Mouse (Mus musculus) thymus, adult 2 months (tissue): ENCODE results near the gene S100a6. TPM values are rescaled to one million over a fixed set of nuclear protein-coding genes. Genes with fewer than 3 reads are reported as not detected.

Experiments used
- DNase-seq: peaks from one replicate; pipeline ENCODE4 v3.0.0; 2021
- H3K27ac ChIP-seq: fragments of 200-500 bp; 2 replicates; pipeline ENCODE4 v1.5.1; 2012; ENCODE audit warnings: low read length, control low read depth; ENCODE audit not compliant: control insufficient read depth, insufficient read depth
- H3K27me3 ChIP-seq: fragments of 200-500 bp; 2 replicates; pipeline ENCODE4 v1.6.1; 2012; ENCODE audit warnings: mild to moderate bottlenecking, low read length, moderate library complexity, mixed read lengths; ENCODE audit not compliant: control insufficient read depth, insufficient read depth
- H3K36me3 ChIP-seq: fragments of 200-500 bp; 2 replicates; pipeline ENCODE4 v1.6.1; 2012; ENCODE audit warnings: mild to moderate bottlenecking, low read length, moderate library complexity; ENCODE audit not compliant: control insufficient read depth, insufficient read depth
- H3K4me1 ChIP-seq: fragments of 200-500 bp; replicated peaks from 2 replicates; pipeline ENCODE4 v1.6.1; 2012; ENCODE audit warnings: low read length; ENCODE audit not compliant: control insufficient read depth, insufficient read depth
- H3K4me3 ChIP-seq: fragments of 200-500 bp; 2 replicates; pipeline ENCODE4 v1.5.1; 2012; ENCODE audit warnings: mild to moderate bottlenecking, low read length, control low read depth, moderate library complexity; ENCODE audit not compliant: control insufficient read depth, insufficient read depth
- CTCF ChIP-seq: fragments of 200-500 bp; IDR thresholded peaks from 2 replicates; pipeline ENCODE4 v1.5.1; 2012; ENCODE audit warnings: mild to moderate bottlenecking, control low read depth, low read length, moderate library complexity, borderline replicate concordance; ENCODE audit not compliant: control insufficient read depth, poor library complexity, insufficient read depth; ENCODE audit errors: extremely low read depth
- POLR2A ChIP-seq: fragments of 200-500 bp; IDR thresholded peaks from 2 replicates; pipeline ENCODE4 v1.6.1; 2012; ENCODE audit warnings: mild to moderate bottlenecking, low read length, control low read depth, moderate library complexity; ENCODE audit not compliant: control insufficient read depth, poor library complexity, insufficient read depth; ENCODE audit errors: extremely low read depth
- WGBS: fragments of 180-500 bp; shearing (Covaris S2); methylation state at CpG from one replicate; pipeline ENCODE4 v1.1.7; 2018; 5-methylcytosine and 5-hydroxymethylcytosine counted together
- polyA plus RNA-seq: library from polyadenylated mRNA; depleted of rRNA; stranded (reverse); fragments of >200 nt; gene quantifications from 2 replicates; pipeline ENCODE4 v1.2.3, GENCODE M21; 2012; rRNA removed

Gene S100a6
- 62.7 and 96.8 TPM in 2 replicates for polyA plus RNA-seq

- DNase-seq = peak; percentile 86
- Histone ChIP-seq H3K4me3 (peak within 1 kb of the TSS; percentile 13), H3K4me1 (peaks cover 24% of the 10 kb centered on the region), H3K27ac (no peak within 1 kb of the TSS), H3K27me3 (no peaks in the 10 kb centered on the region), H3K36me3 (no peaks in the 10 kb centered on the region)
- WGBS = 11% methylated on average over 23 of the region's 23 CpGs
- TF ChIP-seq POLR2A (no peak), CTCF (peak; percentile 66; the same call in 1 of the 2 replicates)
Observed at GRCm38 (mm10) chr3:90612728-90613291, at the start of gene S100a6. TSS of gene S100a6 (plus strand) at chr3:90612882.

- H3K27me3 ChIP-seq = no peaks in the 10 kb centered on the region
- no peak for DNase-seq
- no peak overlapping the region for H3K27ac ChIP-seq
- no peaks in the 10 kb centered on the region for H3K36me3 ChIP-seq
- 89% methylated on average over 5 of the region's 5 CpGs for WGBS
- no peak overlapping the region for H3K4me3 ChIP-seq
- H3K4me1 ChIP-seq = no peaks in the 10 kb centered on the region
- no peak for TF ChIP-seq POLR2A
- no peak for TF ChIP-seq CTCF
Observed at GRCm38 (mm10) chr3:90574691-90575090, 38.0 kb upstream of the S100a6 start.

GRCm38 (mm10) chr3:90575320-90575719 is 37.4 kb upstream of the S100a6 start:
- WGBS = 82% methylated on average over 3 of the region's 3 CpGs
- no peak for TF ChIP-seq CTCF
- no peak for TF ChIP-seq POLR2A

GRCm38 (mm10) chr3:90576351-90577001 is 36.2 kb upstream of the S100a6 start:
- Histone ChIP-seq H3K4me3 (no peak overlapping the region), H3K27me3 (no peaks in the 10 kb centered on the region), H3K36me3 (no peaks in the 10 kb centered on the region), H3K4me1 (no peaks in the 10 kb centered on the region), H3K27ac (no peak overlapping the region)
- no peak for TF ChIP-seq CTCF
- no peak for TF ChIP-seq POLR2A
- DNase-seq = no peak
- WGBS = 88% methylated on average over 10 of the region's 10 CpGs

More at GRCm38 (mm10) chr3:90575320-90575719, 37.4 kb upstream of the S100a6 start:
- H3K36me3 ChIP-seq = no peaks in the 10 kb centered on the region
- DNase-seq = no peak
- no peaks in the 10 kb centered on the region for H3K4me1 ChIP-seq
- no peak overlapping the region for H3K4me3 ChIP-seq
- no peak overlapping the region for H3K27ac ChIP-seq
- no peaks in the 10 kb centered on the region for H3K27me3 ChIP-seq

GRCm38 (mm10) chr3:90579433-90579832 is 33.2 kb upstream of the S100a6 start:
- H3K36me3 ChIP-seq = no peaks in the 10 kb centered on the region
- H3K27me3 ChIP-seq = no peaks in the 10 kb centered on the region
- no peaks in the 10 kb centered on the region for H3K4me1 ChIP-seq
- 93% methylated on average over 7 of the region's 7 CpGs for WGBS
- H3K27ac ChIP-seq = no peak overlapping the region
- DNase-seq = no peak
- H3K4me3 ChIP-seq = no peak overlapping the region
- no peak for TF ChIP-seq CTCF
- TF ChIP-seq POLR2A = no peak

- no peak overlapping the region for H3K4me3 ChIP-seq
- H3K36me3 ChIP-seq = no peaks in the 10 kb centered on the region
- DNase-seq = no peak
- no peaks in the 10 kb centered on the region for H3K27me3 ChIP-seq
- H3K4me1 ChIP-seq = peaks cover 5% of the 10 kb centered on the region
- TF ChIP-seq POLR2A = no peak
- no peak for TF ChIP-seq CTCF
- WGBS = 98% methylated on average over 5 of the region's 5 CpGs
- no peak overlapping the region for H3K27ac ChIP-seq
Observed at GRCm38 (mm10) chr3:90581141-90581540, 31.5 kb upstream of the S100a6 start.
